Mouse (Mus musculus): ENCODE results near the gene Stk26. TPM values are rescaled to one million over a fixed set of nuclear protein-coding genes. Genes with fewer than 3 reads are reported as not detected.

Gene Stk26
- total and polyA plus RNA-seq, 3 experiments: 0.04 to 0.72 (median 0.57) TPM

Other genes starting within 250 kb of the Stk26 start
- gene Frmd7, start 101.7 kb downstream of the Stk26 start, total RNA-seq (2012; rRNA removed): not detected in 2 replicates
- gene Frmd7, start 101.7 kb downstream of the Stk26 start, total RNA-seq (2014; rRNA removed): not detected in 2 replicates
- not detected in 2 replicates for gene Frmd7, start 101.7 kb downstream of the Stk26 start, polyA plus RNA-seq (2012; ENCODE audit: insufficient read length, low read depth)
- gene Rap2c, start 177.0 kb downstream of the Stk26 start, total RNA-seq (2012; rRNA removed): 10.0 and 12.2 TPM in 2 replicates
- 31.7 and 34.7 TPM in 2 replicates for gene Rap2c, start 177.0 kb downstream of the Stk26 start, total RNA-seq (2014; rRNA removed)
- gene Rap2c, start 177.0 kb downstream of the Stk26 start, polyA plus RNA-seq (2012; ENCODE audit: insufficient read length, low read depth): 22.9 and 28.8 TPM in 2 replicates